ENCODE assay signal across 22 mouse cellular contexts in genomic region chr6:84631588-84631987, GRCm38 (mm10). TPM values are rescaled to one million over a fixed set of nuclear protein-coding genes. Genes with fewer than 3 reads are reported as not detected.
DNase-seq lines count a peak whose midpoint lies in the region; ATAC-seq and TF ChIP-seq lines count a peak whose summit lies in the region.
"Had no signal": no experiment of that assay in that cellular context is flagged by ENCODE, and none has a peak within 500 bp of the region (broad histone marks: within the 10 kb centered on the region; RNA-seq: fewer than 3 reads in every experiment).

No protein-coding gene starts in this region.

- TF ChIP-seq CTCF in heart, adult 2 months (IDR thresholded peaks at IDR 0.05): no peak
- no peak for TF ChIP-seq CTCF in lung, adult 2 months (IDR thresholded peaks at IDR 0.05; ENCODE audit: insufficient read depth, low read length)

- peaks cover 13% of the 10 kb centered on the region for H3K4me1 ChIP-seq in heart, adult 2 months (ENCODE audit: control insufficient read depth, insufficient read depth, low read length)
- H3K4me1 ChIP-seq in kidney, embryonic 15.5 days: no peaks in the 10 kb centered on the region
- H3K4me1 ChIP-seq in lung, adult 2 months (ENCODE audit: control insufficient read depth, insufficient read depth, low read length): peaks cover 11% of the 10 kb centered on the region; the same call in 1 of the 2 replicates
- H3K4me1 ChIP-seq: forebrain, embryonic 15.5 days; heart, embryonic 15.5 days; hindbrain, embryonic 12.5 days had no signal

- H3K9ac ChIP-seq in heart, adult 2 months (ENCODE audit: low read depth, low read length): no peak overlapping the region
- H3K9ac ChIP-seq in kidney, embryonic 15.5 days: no peak overlapping the region
- H3K9ac ChIP-seq: embryonic facial prominence, embryonic 12.5 days; forebrain, embryonic 15.5 days; heart, embryonic 15.5 days; hindbrain, embryonic 12.5 days had no signal

- peak overlapping the region; percentile 23 for H3K27ac ChIP-seq in heart, adult 2 months
- H3K27ac ChIP-seq in kidney, embryonic 15.5 days: no peak overlapping the region
- H3K27ac ChIP-seq: embryonic facial prominence, embryonic 12.5 days; forebrain, embryonic 15.5 days; heart, embryonic 15.5 days; hindbrain, embryonic 12.5 days had no signal

- no peaks in the 10 kb centered on the region for H3K27me3 ChIP-seq in heart, adult 2 months (ENCODE audit: control insufficient read depth, insufficient read depth, low read length)
- H3K27me3 ChIP-seq in kidney, embryonic 15.5 days: no peaks in the 10 kb centered on the region
- H3K27me3 ChIP-seq: embryonic facial prominence, embryonic 12.5 days; forebrain, embryonic 15.5 days; heart, embryonic 15.5 days; hindbrain, embryonic 12.5 days had no signal

- 49% methylated on average over 2 of the region's 2 CpGs for WGBS in heart, adult 2 months
- 73% methylated on average over 2 of the region's 2 CpGs for WGBS in kidney, embryonic 15.5 days
- 59% methylated on average over 2 of the region's 2 CpGs for WGBS in lung, adult 2 months

- no peak for ATAC-seq in kidney, embryonic 15.5 days (replicated peaks; ENCODE audit: low FRiP score)
- ATAC-seq: CD4-positive, CD25-positive, alpha-beta regulatory T cell, adult 4 months; forebrain, embryonic 15.5 days; hindbrain, embryonic 16.5 days; inflammation-experienced regulatory T-cells, adult 6 months had no signal

- H3K79me2 ChIP-seq in heart, adult 2 months (replicated peaks; ENCODE audit: control insufficient read depth, insufficient read depth, low read length): no peaks in the 10 kb centered on the region

- peaks cover 10% of the 10 kb centered on the region for H3K36me3 ChIP-seq in heart, adult 2 months (ENCODE audit: control insufficient read depth, insufficient read depth, low read length)
- H3K36me3 ChIP-seq in kidney, embryonic 15.5 days: no peaks in the 10 kb centered on the region
- H3K36me3 ChIP-seq: embryonic facial prominence, embryonic 12.5 days; forebrain, embryonic 15.5 days; G1E; heart, embryonic 15.5 days; hindbrain, embryonic 12.5 days had no signal

- H3K9me3 ChIP-seq in kidney, embryonic 15.5 days (replicated peaks): no peaks in the 10 kb centered on the region
- H3K9me3 ChIP-seq: embryonic facial prominence, embryonic 12.5 days; forebrain, embryonic 15.5 days; G1E; heart, embryonic 15.5 days; hindbrain, embryonic 12.5 days had no signal

- no peak overlapping the region for H3K4me2 ChIP-seq in kidney, embryonic 15.5 days
- H3K4me2 ChIP-seq: embryonic facial prominence, embryonic 12.5 days; forebrain, embryonic 15.5 days; heart, embryonic 15.5 days; hindbrain, embryonic 12.5 days had no signal

- no peak overlapping the region for H3K4me3 ChIP-seq in heart, adult 2 months
- H3K4me3 ChIP-seq in kidney, embryonic 15.5 days (replicated peaks): no peak overlapping the region
- H3K4me3 ChIP-seq in lung, adult 2 months (replicated peaks; ENCODE audit: extremely low read depth, low read depth, low read length): no peak overlapping the region
- H3K4me3 ChIP-seq: embryonic facial prominence, embryonic 12.5 days; forebrain, embryonic 15.5 days; heart, embryonic 15.5 days; hindbrain, embryonic 12.5 days had no signal

- intact Hi-C loops in heart, adult 2 months (cut with DNase I): loop anchor here (2.0 kb wide), 1 partner anchor 41 kb away; no protein-coding TSS in a partner anchor
- intact Hi-C loops in heart, postnatal 25 days (cut with DNase I): loop anchor here (5.0 kb wide), 1 partner anchor 39 kb away; the partner anchor contains the start of gene Cyp26b1

- TF ChIP-seq POLR2A in heart, adult 2 months (IDR thresholded peaks at IDR 0.05; ENCODE audit: insufficient read depth, low read depth, low read length): no peak
- TF ChIP-seq POLR2A in lung, adult 2 months (IDR thresholded peaks at IDR 0.05; ENCODE audit: borderline replicate concordance, extremely low read depth, low read depth, low read length): no peak

- TF ChIP-seq EP300 in heart, adult 2 months (IDR thresholded peaks at IDR 0.05; ENCODE audit: insufficient read depth, low read depth, low read length): 0 out of 2 replicates have a peak, but pooled peaks have one; percentile 55

- DNase-seq in adrenal gland, adult 2 months: peak; percentile 13
- no peak for DNase-seq in adrenal gland, postnatal 10 days
- DNase-seq in heart, adult 2 months: peak; percentile 38 to 57
- DNase-seq in heart, postnatal 25 days (ENCODE audit: low spot score): no peak
- DNase-seq in kidney, adult 9 months: peak; percentile 11
- peak; percentile 12 for DNase-seq in lung, postnatal 25 days (ENCODE audit: low spot score)
- no peak for DNase-seq in lung, adult 2 months
- DNase-seq: adrenal gland, postnatal 14 days; B cell, adult 2 months; cerebellum, adult 11-12 months; cerebellum, adult 9-10 months; cerebellum, postnatal 25 days; gastrocnemius, postnatal 14 days had no signal

RNA-seq across cellular contexts. Expression of gene Cyp26b1, which starts 37.9 kb away (rescaled TPM):
- total RNA-seq in adrenal gland, adult 2 months (2021): 10 to 100 TPM; 25.6 to 28.6 TPM
- polyA plus RNA-seq in adrenal gland, adult 2 months (2012; rRNA removed): 1.2 and 6.4 TPM in 2 replicates
- total RNA-seq in adrenal gland, postnatal 10 days (2021): 1 to 10 TPM; 3.8 to 6.1 TPM
- 10 to 100 TPM; 17.1 to 41.4 TPM for total RNA-seq in heart, adult 2 months (2021)
- polyA plus RNA-seq in heart, adult 2 months (2012; rRNA removed): 1.8 and 30.9 TPM in 2 replicates
- 10 to 100 TPM in 1 of 2 experiments, 1 to 10 TPM in 1; 2.4 to 23.4 TPM for total RNA-seq in heart, postnatal 25 days (2021)
- 5.7 and 6.4 TPM in 2 replicates for polyA plus RNA-seq in kidney, embryonic 15.5 days (2015; fragmentation: Nextera tagmentation; extraction: Ambion mirVana)
- polyA plus RNA-seq in lung, adult 2 months (2012; rRNA removed): 4.1 and 8.6 TPM in 2 replicates

Comparison
In these comparisons a context has a peak if more than half of its experiments do, and no peak if none do; other contexts are left out.
1. DNase-seq: peak in adrenal gland, adult 2 months (single experiment), heart, adult 2 months (2 of 2), kidney, adult 9 months (single experiment) and lung, postnatal 25 days (single experiment); none in adrenal gland, postnatal 10 days (single experiment), heart, postnatal 25 days (single experiment) and lung, adult 2 months (single experiment).